Mouse (Mus musculus): ENCODE measurements around the gene Acox3.

Gene Acox3

DNA sequence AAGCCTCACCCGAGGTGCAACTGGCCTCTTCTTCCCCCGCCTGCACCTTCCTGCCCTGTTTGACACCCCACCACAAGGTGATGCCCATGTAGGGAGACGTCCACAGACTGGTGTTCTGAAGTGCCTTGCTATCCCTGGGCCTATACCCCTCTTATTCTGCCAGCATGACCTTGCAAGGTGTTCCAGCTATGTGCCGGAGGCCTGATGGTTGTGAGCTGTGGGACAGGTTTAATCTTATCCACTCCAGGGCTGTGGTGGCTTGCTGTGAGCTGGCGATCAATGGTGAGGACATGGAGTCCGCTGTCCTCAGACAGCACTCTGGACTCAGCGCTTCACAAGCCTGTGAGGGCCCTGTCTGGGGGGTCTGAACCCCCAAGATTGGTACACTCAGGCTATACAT is 27.5 kb downstream of the Acox3 start:
- no peak for DNase-seq (ENCODE audit: low spot score in 2 of 2)

DNA sequence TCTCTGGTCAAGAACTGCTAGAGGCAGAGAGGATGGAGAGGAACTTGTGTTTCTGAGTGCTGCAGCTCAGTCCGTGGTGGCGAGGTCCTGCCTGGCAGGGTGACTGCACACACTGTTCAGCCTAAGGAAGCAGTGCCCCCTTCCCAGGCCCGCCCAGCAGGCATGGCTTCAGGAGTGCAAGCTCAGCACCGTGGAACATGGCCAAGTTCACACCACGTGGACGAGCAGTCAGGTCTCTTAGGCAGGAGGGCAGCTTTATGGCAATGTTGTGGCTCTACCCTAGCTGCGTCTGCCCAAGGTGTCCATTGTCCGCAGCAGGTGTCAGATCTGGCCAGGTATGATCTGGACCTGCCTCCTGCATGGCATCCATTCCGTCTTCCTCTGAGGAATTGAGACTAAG is 28.3 kb downstream of the Acox3 start:
- no peak for DNase-seq (ENCODE audit: low spot score in 2 of 2)

DNA sequence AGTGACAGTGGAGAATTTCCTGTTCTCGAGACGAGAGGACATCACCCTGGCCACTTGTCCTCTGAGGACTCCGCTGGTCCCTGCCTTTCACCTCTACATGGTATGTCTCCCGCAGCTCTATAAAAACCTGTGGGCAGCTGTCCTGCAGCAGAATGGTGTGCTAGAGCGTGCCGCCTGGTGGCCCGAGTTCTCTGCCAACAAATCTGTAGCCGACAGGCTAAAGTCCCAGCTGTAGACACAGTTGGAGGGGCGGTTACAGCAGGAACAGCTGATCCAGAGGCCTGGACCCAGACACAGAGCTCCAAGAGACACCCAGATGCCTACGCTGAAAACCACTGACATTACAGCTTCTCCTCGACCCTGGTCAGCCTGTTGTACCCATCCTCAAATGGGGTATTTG is 29.1 kb downstream of the Acox3 start:
- DNase-seq (ENCODE audit: low spot score in 2 of 2), result no peak

- DNase-seq (ENCODE audit: low spot score in 2 of 2), result no peak
These were observed 29.9 kb downstream of the Acox3 start for GRCm38 (mm10) chr5:35612722-35613121.

- no peak for DNase-seq (ENCODE audit: low spot score in 2 of 2)
These were observed 34.1 kb downstream of the Acox3 start for GRCm38 (mm10) chr5:35616943-35617342.

DNA sequence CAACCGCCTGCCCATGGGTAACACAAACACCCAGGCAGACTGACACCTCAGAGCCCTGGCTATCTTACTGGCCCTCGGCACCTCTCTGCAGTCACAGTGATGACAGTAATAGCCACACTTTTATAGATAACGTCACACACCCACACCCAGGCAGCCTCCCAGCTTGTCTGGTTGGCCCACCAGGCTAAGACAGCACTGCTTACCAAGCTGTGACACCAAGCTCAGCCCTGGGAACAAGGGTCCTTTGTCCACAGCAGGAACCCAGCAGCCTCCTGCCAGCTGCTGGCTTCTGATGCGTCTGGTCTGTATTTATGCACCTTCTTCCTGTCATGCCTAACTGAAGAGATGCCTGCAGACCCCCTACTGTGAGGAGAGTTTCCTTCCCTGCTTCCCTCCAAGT is 38.3 kb downstream of the Acox3 start:
- DNase-seq (ENCODE audit: low spot score in 2 of 2), result no peak

DNA sequence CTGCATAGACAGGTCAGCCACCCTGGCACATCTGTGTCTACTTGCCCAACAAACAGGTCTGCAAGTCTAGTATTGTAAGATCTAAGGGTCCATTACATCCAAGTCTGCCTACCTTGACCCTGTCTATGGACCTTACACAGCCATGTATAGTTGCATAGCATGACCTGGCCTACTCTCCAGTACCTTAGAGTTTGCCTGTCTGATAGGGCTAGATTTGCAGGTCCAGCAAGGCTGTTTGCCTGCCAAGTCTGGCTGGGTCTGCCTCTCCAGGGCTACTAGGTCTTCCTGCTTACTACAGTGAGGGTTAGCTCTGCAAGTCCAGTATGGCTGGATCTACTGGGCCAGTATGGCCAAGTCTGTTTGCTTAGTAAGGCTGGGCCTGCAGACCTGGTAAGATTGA is 41.0 kb downstream of the Acox3 start:
- no peak for DNase-seq (ENCODE audit: low spot score in 2 of 2)

DNA sequence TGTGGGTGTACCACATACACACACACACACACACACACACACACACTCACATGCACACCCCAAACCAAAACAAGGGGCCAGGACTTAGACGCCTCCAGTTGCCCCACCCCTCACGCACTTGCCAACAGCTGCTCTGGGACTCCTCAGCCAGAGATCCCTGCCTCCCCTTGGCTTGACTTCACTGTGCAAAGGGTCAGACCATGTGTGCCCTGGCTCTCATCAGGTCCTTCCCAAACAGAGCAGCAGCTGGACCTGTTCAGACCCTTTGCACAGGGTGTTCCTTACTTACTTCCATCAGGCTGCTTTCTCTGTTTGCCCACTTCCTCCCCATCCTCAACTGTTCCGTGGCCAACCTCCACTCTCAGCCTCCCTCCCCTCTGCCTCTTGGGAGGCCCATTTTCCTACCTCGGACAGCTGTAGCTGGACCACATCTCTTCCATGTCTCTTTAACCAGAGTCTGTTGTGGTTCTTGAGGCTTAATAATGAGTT is 42.0 kb downstream of the Acox3 start:
- DNase-seq (ENCODE audit: low spot score in 2 of 2), result no peak

DNA sequence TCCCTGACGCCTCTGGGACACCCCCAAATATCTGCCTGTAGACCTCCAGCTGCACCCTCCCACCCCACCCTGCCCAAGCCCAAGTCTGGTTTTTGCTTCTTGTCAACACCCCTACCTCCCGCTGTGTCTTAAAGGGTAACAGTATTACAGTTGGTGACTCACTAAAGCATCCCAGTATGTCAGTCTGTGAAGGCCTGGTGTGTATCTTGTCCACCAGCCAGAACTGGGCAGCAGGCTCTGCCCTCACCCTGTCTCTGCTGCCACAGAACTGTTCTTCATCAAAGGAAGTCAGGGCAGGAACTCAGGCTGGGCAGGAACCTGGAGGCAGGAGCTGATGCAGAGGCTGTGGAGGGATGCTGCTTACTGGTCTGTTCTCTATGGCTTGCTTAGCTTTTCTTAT is 43.6 kb downstream of the Acox3 start:
- no peak for DNase-seq (ENCODE audit: low spot score in 2 of 2)

DNA sequence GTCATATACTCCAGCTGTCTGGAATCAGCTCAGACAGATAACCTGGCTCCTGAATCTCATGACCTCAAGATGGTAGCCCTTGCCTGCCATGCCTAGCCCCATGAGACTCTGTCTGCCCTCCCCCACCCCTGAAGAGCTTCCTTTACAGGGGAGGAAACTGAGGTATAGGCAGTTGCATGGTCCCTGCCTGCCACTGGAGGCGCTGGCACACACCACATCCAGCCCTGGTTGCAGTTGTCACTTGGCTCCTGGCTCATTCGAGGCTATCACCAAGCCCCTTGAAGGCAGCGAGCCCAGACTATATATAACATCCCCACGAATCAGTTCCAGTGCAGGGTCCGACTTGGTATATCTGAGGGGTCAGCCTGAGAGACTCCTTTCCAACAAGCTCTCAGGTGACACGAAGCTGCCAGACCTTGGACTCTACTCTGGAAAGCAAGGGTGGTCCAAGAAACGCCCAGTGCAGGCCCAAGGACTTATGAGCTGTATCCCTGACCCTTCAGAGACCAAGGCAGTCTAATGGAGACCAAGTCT is 44.5 kb downstream of the Acox3 start:
- no peak for DNase-seq (ENCODE audit: low spot score in 2 of 2)

DNA sequence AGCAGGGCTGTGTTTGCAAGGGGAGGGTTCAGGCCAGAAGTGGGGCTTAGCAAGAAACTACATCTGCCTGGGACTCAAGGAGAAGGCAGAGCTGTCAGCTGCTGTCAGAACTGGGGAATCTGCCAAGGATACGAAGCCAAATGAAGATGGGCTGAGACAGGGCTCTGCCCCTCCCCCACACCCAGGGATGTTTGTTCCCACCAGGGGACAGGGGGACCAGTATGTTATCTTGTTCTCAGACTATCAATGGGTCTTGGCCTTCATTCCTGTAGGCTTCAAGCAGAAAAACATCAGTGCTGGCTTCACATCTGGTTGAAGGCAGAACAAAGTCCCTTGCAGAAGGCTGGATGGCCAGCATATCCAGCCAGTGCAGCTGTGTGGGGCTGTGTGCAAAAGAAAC is 45.8 kb downstream of the Acox3 start:
- no peak for DNase-seq (ENCODE audit: low spot score in 2 of 2)

DNA sequence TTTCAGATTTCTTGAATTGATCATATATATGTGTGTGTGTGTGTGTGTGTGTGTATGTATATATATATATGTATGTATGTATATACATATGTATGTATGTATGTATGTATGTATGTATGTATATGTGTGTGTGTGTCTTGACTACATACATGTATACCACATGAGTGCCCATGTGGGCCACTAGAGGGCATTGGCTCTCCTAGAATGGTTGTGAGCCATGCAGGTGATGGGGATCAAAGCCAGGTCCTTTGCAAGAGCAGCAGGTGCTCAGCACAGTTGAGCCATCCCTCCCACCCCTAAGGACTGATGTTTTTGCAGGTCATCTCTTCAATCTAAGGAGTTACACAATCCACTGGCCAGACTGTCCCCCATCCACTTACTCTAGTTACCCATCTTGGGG is 46.5 kb downstream of the Acox3 start:
- DNase-seq (ENCODE audit: low spot score in 2 of 2), result no peak

- no peak for DNase-seq (ENCODE audit: low spot score in 2 of 2)
These were observed 47.9 kb downstream of the Acox3 start for GRCm38 (mm10) chr5:35630706-35631105.

- DNase-seq (ENCODE audit: low spot score in 2 of 2), result no peak
These were observed 48.4 kb downstream of the Acox3 start for GRCm38 (mm10) chr5:35631224-35631623.

DNA sequence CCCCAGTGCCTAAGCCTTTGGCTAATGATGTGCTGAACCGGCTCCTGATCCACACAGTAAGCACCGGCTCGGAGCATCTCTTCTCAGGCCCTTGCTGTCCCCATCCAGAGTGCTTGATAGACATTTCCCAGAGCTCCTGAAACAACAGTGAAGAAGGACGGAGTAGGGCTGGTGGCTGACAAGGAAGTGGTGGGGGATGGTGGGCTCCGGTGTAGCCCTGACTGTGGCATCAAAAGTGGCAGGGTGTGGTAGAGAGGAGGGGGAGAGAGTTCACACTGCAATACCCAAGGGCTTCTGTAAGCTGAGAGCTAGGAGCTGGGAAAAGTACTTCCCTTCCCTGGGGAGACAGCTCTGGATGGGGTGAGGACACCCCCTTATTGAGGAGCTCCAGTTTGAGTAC is 48.9 kb downstream of the Acox3 start:
- no peak for DNase-seq (ENCODE audit: low spot score in 2 of 2)

DNA sequence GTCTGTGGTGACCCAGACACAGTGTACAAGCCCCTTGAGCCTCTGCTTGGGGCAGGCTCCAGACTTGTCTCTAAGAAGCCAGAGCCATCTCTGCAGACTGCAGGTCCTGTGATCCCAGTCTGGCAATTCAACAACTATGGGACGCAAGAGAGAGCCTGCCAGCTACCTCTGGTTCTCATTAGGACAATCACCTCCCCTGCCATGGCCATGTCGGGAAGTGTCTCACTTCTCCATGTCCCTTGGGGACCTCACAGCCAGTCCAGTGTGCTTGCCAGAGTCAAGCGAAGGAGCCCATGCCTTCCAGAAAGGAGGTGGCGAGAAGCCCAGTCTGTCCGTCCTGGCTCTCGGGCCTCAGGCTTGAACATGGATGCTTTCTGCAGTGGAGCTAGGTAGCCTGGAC is 50.0 kb downstream of the Acox3 start:
- no peak for DNase-seq (ENCODE audit: low spot score in 2 of 2)

DNA sequence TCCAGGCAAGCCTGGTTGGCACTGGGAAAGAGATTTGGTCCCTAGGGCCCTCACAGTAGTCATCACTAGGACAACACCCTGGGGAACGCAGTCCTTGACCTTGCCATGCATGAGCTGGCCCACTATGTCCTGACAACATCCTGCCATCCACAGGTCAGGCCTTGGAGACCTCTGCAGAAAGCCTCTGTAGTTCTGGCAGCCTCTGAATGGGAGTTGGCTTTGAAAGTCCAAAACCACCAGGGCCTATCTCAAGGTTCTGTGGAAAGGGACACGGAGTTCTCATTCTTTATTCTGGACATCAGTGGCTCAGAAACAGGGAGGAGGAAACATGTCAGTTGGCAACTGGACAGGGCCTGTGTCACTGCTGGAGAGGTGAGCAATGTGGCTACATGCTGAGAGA is 53.2 kb downstream of the Acox3 start:
- no peak for DNase-seq (ENCODE audit: low spot score in 2 of 2)

DNA sequence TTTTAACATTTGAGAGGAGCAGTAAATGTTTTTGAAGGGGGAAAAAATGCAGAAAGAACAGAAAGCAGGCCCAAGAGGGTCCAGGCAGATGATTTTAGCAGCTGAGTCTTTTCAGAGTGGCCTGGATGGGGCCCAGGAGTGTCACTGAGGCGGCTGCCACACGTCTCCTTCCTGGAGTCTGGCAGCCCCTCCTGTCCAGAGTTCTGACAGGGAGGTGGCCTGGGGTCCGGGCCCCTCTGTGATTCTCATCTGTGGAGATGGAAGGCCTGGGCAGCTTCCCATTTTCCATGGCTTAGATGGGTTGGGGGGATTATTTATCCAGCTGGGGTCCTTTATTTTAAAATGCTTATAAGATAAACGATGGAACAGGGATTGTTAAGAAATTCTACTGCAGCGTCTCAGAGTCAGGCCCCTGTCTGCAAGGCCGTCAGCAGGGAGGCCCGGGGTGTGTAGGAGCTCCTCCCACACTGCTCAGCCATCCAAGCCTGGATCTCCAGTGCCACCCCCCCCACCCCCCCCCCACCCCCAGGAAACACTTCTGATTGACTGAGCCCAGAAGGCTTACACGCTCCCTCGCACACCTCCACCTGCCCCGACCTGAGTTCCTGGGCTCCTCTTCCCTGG is 59.2 kb downstream of the Acox3 start:
- DNase-seq (ENCODE audit: low spot score in 2 of 2), result no peak

DNA sequence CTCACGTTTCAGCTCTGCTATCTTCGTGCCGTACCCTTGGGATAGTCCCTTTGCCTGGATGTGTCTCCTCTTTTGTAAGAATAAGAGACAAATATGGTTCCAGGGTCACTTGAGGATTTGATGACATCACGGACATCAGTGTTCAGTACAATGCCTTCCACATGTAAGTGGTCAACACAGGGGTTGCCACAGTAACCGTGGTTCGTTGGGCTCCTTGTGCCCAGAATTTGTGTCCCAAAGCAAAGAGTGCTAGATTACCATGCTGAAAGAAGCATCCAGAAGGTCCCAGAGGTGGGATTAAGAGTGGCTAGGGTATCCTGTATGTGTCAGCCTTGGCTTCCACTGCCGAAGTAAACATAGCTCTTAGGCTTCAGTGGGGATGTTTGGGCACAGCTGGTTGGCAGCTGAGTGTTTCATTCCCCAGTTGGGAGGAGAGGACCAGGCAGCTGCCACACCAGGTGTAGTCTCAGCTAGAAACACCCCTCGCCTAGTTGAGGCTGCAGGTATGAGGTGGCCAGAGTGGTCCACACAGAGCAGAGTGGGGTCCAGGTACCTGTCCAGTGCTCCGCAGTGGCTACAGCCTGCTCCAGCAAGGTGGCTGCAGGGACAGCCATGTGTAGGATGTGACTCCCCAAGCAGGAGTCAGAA is 60.7 kb downstream of the Acox3 start:
- DNase-seq (ENCODE audit: low spot score in 2 of 2), result no peak

DNA sequence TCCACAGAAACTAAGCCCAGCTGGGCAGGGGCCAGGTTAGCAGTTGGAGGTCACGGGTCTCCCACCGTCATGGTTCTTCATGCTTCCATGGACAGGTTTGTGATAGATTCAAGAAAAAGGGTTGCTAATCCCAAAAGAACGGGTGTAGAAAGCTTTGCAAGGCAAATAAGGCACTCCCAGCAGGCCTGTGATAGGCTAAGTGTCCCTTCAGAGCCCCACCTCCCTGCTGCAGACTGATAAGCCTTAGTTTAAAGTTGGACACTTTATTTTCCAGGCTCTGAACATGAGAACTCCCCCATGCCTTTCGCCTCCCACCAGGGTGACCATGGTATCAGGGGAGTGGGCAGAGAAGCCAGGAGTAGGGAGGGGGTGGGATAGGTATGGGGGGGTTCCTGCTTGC is 61.2 kb downstream of the Acox3 start:
- DNase-seq (ENCODE audit: low spot score in 2 of 2), result no peak

DNA sequence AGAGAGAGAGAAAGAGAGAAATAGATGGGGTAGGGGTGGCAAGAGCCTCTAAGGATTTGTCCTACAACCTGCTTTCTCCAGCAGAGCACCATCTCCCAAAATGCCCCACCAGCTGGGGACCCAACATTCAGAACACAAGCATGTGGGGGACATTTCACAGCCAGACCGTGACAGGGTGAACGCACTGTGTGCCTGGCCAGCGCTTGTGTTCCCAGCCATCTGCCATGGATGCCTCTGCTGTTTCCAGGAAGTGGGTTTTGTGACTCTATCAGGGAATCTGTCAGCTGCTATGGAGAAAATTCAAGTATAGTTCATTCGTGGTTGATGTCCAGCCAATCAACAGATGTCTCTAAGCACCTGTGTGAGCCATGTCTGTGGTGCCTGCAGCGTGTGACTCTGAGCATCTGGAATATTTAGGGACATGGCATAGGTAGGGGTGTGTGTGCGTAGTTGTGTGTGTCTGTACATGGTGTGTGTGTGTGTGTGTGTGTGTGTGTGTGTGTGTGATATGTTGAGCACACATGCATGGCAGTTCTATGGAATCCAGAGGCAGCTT is 63.2 kb downstream of the Acox3 start:
- no peak for DNase-seq (ENCODE audit: low spot score in 2 of 2)

- DNase-seq (ENCODE audit: low spot score in 2 of 2), result no peak
These were observed 64.1 kb downstream of the Acox3 start for GRCm38 (mm10) chr5:35646927-35647326.

DNA sequence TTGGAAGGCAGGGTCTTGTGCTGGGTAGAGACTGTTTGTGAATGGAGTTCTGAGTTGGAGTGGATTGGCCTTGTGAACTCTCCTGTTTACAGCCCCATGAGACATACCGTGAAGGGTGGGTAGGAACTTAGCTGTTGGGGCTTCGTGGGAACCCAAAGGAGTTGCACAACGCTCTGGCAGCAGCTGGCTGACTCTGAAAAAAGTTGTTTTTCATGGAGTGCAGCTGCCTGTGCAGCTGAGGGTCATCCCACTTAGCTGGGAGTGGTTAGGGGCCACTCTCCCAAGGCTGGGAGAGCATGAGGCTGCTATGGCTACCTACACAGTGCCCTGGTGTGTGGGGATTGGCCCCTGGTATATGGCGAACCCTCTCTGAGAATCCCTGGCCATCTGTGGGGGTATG is 64.7 kb downstream of the Acox3 start:
- DNase-seq (ENCODE audit: low spot score in 2 of 2), result no peak
